ENCODE assay signal across 9 mouse cellular contexts in genomic region chr9:70863299-70863698, GRCm38 (mm10).
A peak's percentile ranks its signal among the peaks of the same experiment; 100 is the strongest.
DNase-seq lines count a peak whose midpoint lies in the region; ATAC-seq and TF ChIP-seq lines count a peak whose summit lies in the region.
"Had no signal": no experiment of that assay in that cellular context is flagged by ENCODE, and none has a peak within 500 bp of the region (broad histone marks: within the 10 kb centered on the region; RNA-seq: fewer than 3 reads in every experiment).

No protein-coding gene starts in this region.

- no peaks in the 10 kb centered on the region for H3K27me3 ChIP-seq in hindbrain, embryonic 10.5 days (ENCODE audit: insufficient read depth, poor library complexity, severe bottlenecking)
- no peaks in the 10 kb centered on the region for H3K27me3 ChIP-seq in hindbrain, embryonic 13.5 days
- 0 out of 2 replicates have a peak, but pooled peaks cover 3% of the 10 kb centered on the region for H3K27me3 ChIP-seq in embryonic facial prominence, embryonic 12.5 days
- no peaks in the 10 kb centered on the region for H3K27me3 ChIP-seq in intestine, embryonic 16.5 days (replicated peaks; ENCODE audit: control insufficient read depth, insufficient read depth, low read length)
- H3K27me3 ChIP-seq in liver, postnatal 0 days (ENCODE audit: insufficient read depth, low read length): no peaks in the 10 kb centered on the region
- H3K27me3 ChIP-seq in stomach, postnatal 0 days (ENCODE audit: control insufficient read depth, insufficient read depth, low read length): no peaks in the 10 kb centered on the region

- H3K27ac ChIP-seq in hindbrain, embryonic 10.5 days: peak overlapping the region; percentile 71
- H3K27ac ChIP-seq in hindbrain, embryonic 13.5 days: no peak overlapping the region
- 0 out of 2 replicates have a peak overlapping the region, but pooled peaks have one; percentile 41 for H3K27ac ChIP-seq in embryonic facial prominence, embryonic 12.5 days
- H3K27ac ChIP-seq in intestine, embryonic 16.5 days (ENCODE audit: low read length): peak overlapping the region; percentile 86
- H3K27ac ChIP-seq in liver, postnatal 0 days (ENCODE audit: low read depth): peak overlapping the region; percentile 41; the same call in 1 of the 2 replicates
- peak overlapping the region; percentile 93 for H3K27ac ChIP-seq in stomach, postnatal 0 days (replicated peaks)

- no peak for TF ChIP-seq CTCF in liver, postnatal 0 days (IDR thresholded peaks at IDR 0.05; ENCODE audit: low read depth)
- TF ChIP-seq CTCF in stomach, postnatal 0 days (IDR thresholded peaks at IDR 0.05; ENCODE audit: low read depth): no peak

- peak; percentile 37 for DNase-seq in hindbrain, embryonic 10.5 days (ENCODE audit: low spot score)
- DNase-seq in liver, postnatal 0 days: no peak
- peak; percentile 85 for DNase-seq in stomach, postnatal 0 days (ENCODE audit: low spot score)
- no peak for DNase-seq in right cerebral cortex, postnatal 4 days

- H3K4me1 ChIP-seq in hindbrain, embryonic 10.5 days (replicated peaks): peaks cover 20% of the 10 kb centered on the region
- H3K4me1 ChIP-seq in hindbrain, embryonic 13.5 days (replicated peaks): peaks cover 16% of the 10 kb centered on the region
- peaks cover 8% of the 10 kb centered on the region; the same call in 1 of the 2 replicates for H3K4me1 ChIP-seq in embryonic facial prominence, embryonic 12.5 days
- peaks cover 25% of the 10 kb centered on the region for H3K4me1 ChIP-seq in intestine, embryonic 16.5 days (ENCODE audit: control insufficient read depth, insufficient read depth, low read length)
- H3K4me1 ChIP-seq in liver, postnatal 0 days (ENCODE audit: insufficient read depth): peaks cover 16% of the 10 kb centered on the region
- 0 out of 2 replicates have a peak, but pooled peaks cover 2% of the 10 kb centered on the region for H3K4me1 ChIP-seq in stomach, postnatal 0 days (replicated peaks; ENCODE audit: control insufficient read depth, insufficient read depth)

- WGBS in hindbrain, embryonic 10.5 days: 23% methylated on average over 8 of the region's 8 CpGs
- 14% methylated on average over 8 of the region's 8 CpGs for WGBS in hindbrain, embryonic 13.5 days
- 19% methylated on average over 8 of the region's 8 CpGs for WGBS in embryonic facial prominence, embryonic 12.5 days
- WGBS in intestine, embryonic 16.5 days: 14% methylated on average over 8 of the region's 8 CpGs
- WGBS in liver, postnatal 0 days (ENCODE audit: insufficient replicate concordance): 41% methylated on average over 8 of the region's 8 CpGs
- 24% methylated on average over 8 of the region's 8 CpGs for WGBS in stomach, postnatal 0 days

- ATAC-seq in hindbrain, embryonic 13.5 days (ENCODE audit: low FRiP score): no peak
- ATAC-seq in embryonic facial prominence, embryonic 12.5 days (ENCODE audit: insufficient number of reproducible peaks, insufficient read depth, low FRiP score, low TSS enrichment): no peak
- ATAC-seq in intestine, embryonic 16.5 days: peak; percentile 96
- ATAC-seq in liver, postnatal 0 days: peak; percentile 66
- ATAC-seq in stomach, postnatal 0 days (ENCODE audit: low FRiP score, low TSS enrichment): peak; percentile 93
- no peak for ATAC-seq in granulocyte monocyte progenitor cell, adult 5-6 weeks (replicated peaks; ENCODE audit: poor library complexity, severe bottlenecking)

- H3K36me3 ChIP-seq in hindbrain, embryonic 10.5 days: no peaks in the 10 kb centered on the region
- no peaks in the 10 kb centered on the region for H3K36me3 ChIP-seq in hindbrain, embryonic 13.5 days
- H3K36me3 ChIP-seq in embryonic facial prominence, embryonic 12.5 days: no peaks in the 10 kb centered on the region
- no peaks in the 10 kb centered on the region for H3K36me3 ChIP-seq in intestine, embryonic 16.5 days (ENCODE audit: control insufficient read depth, insufficient read depth, low read length)
- H3K36me3 ChIP-seq in liver, postnatal 0 days (replicated peaks; ENCODE audit: insufficient read depth, low read length): no peaks in the 10 kb centered on the region; the same call in none of the 2 replicates
- no peaks in the 10 kb centered on the region for H3K36me3 ChIP-seq in stomach, postnatal 0 days (ENCODE audit: control insufficient read depth, insufficient read depth, low read length)
- H3K36me3 ChIP-seq: G1E had no signal

- no peak overlapping the region for H3K9ac ChIP-seq in hindbrain, embryonic 13.5 days
- no peak overlapping the region for H3K9ac ChIP-seq in embryonic facial prominence, embryonic 12.5 days
- H3K9ac ChIP-seq in intestine, embryonic 16.5 days (ENCODE audit: low read depth, low read length): peak overlapping the region; percentile 46
- H3K9ac ChIP-seq in liver, postnatal 0 days (replicated peaks): peak overlapping the region; percentile 23; the same call in 1 of the 2 replicates
- no peak overlapping the region; the same call in 1 of the 2 replicates for H3K9ac ChIP-seq in stomach, postnatal 0 days (ENCODE audit: low read length)

- no peak overlapping the region for H3K4me2 ChIP-seq in hindbrain, embryonic 13.5 days
- no peak overlapping the region for H3K4me2 ChIP-seq in embryonic facial prominence, embryonic 12.5 days (replicated peaks)
- H3K4me2 ChIP-seq in intestine, embryonic 16.5 days (ENCODE audit: low read depth, low read length): peak overlapping the region; percentile 37
- H3K4me2 ChIP-seq in liver, postnatal 0 days (ENCODE audit: low read depth, low read length): peak overlapping the region; percentile 4; the same call in 1 of the 2 replicates
- H3K4me2 ChIP-seq in stomach, postnatal 0 days (replicated peaks; ENCODE audit: low read depth): no peak overlapping the region

- no peaks in the 10 kb centered on the region for H3K9me3 ChIP-seq in hindbrain, embryonic 10.5 days
- H3K9me3 ChIP-seq in hindbrain, embryonic 13.5 days: no peaks in the 10 kb centered on the region
- no peaks in the 10 kb centered on the region for H3K9me3 ChIP-seq in embryonic facial prominence, embryonic 12.5 days
- H3K9me3 ChIP-seq in intestine, embryonic 16.5 days (ENCODE audit: control insufficient read depth, low read length): no peaks in the 10 kb centered on the region
- no peaks in the 10 kb centered on the region for H3K9me3 ChIP-seq in liver, postnatal 0 days (ENCODE audit: low read length)
- H3K9me3 ChIP-seq in stomach, postnatal 0 days (ENCODE audit: control insufficient read depth, low read length): no peaks in the 10 kb centered on the region
- H3K9me3 ChIP-seq: G1E had no signal

- H3K4me3 ChIP-seq in hindbrain, embryonic 10.5 days: no peak overlapping the region
- no peak overlapping the region for H3K4me3 ChIP-seq in hindbrain, embryonic 13.5 days
- H3K4me3 ChIP-seq in embryonic facial prominence, embryonic 12.5 days: no peak overlapping the region
- no peak overlapping the region for H3K4me3 ChIP-seq in intestine, embryonic 16.5 days (ENCODE audit: low read length)
- H3K4me3 ChIP-seq in liver, postnatal 0 days (ENCODE audit: low read depth, low read length): no peak overlapping the region
- H3K4me3 ChIP-seq in stomach, postnatal 0 days (ENCODE audit: low read depth, low read length): no peak overlapping the region

- TF ChIP-seq EP300 in liver, postnatal 0 days (IDR thresholded peaks at IDR 0.05; ENCODE audit: low read depth): no peak
- TF ChIP-seq EP300 in stomach, postnatal 0 days (optimal IDR thresholded peaks at IDR 0.05): no peak

Comparison
In these comparisons a context has a peak if more than half of its experiments do, and no peak if none do; other contexts are left out.
1. DNase-seq: peak in hindbrain, embryonic 10.5 days (single experiment) and stomach, postnatal 0 days (single experiment); none in liver, postnatal 0 days (single experiment) and right cerebral cortex, postnatal 4 days (single experiment).
2. ATAC-seq: peak in intestine, embryonic 16.5 days (single experiment), liver, postnatal 0 days (single experiment) and stomach, postnatal 0 days (single experiment); none in hindbrain, embryonic 13.5 days (single experiment), embryonic facial prominence, embryonic 12.5 days (single experiment) and granulocyte monocyte progenitor cell, adult 5-6 weeks (single experiment).
3. H3K4me2 ChIP-seq: peak in intestine, embryonic 16.5 days (single experiment) and liver, postnatal 0 days (single experiment); none in hindbrain, embryonic 13.5 days (single experiment), embryonic facial prominence, embryonic 12.5 days (single experiment) and stomach, postnatal 0 days (single experiment).
4. H3K9ac ChIP-seq: peak in intestine, embryonic 16.5 days (single experiment) and liver, postnatal 0 days (single experiment); none in hindbrain, embryonic 13.5 days (single experiment), embryonic facial prominence, embryonic 12.5 days (single experiment) and stomach, postnatal 0 days (single experiment).